Mouse (Mus musculus): Measurements from ENCODE around the gene Cep41.

- TF ChIP-seq CTCF (IDR thresholded peaks at IDR 0.05; ENCODE audit: insufficient read depth, low read length) (no peak), POLR2A (IDR thresholded peaks at IDR 0.05; ENCODE audit: borderline replicate concordance, extremely low read depth, low read depth, low read length) (no peak)
Observed at GRCm38 (mm10) chr6:30675281-30675771, 18.2 kb downstream of the Cep41 start.

All from lung, adult 2 months (tissue).